Mouse (Mus musculus) ES-E14 (cell line): ENCODE measurements at regions not wholly inside any gene's neighbourhood (a gene's known extent, or its start where the extent isn't known, plus 50 kb on each side); places are given as distances from the start of the nearest gene placed in this dataset.

ENCODE experiments used
- CHD2 ChIP-seq: IDR thresholded peaks from 2 replicates; pipeline ENCODE4 v1.6.1; 2014; ENCODE audit warnings: mild to moderate bottlenecking, low read depth, low read length, inconsistent platforms
- HCFC1 ChIP-seq: IDR thresholded peaks from 2 replicates; pipeline ENCODE4 v1.6.1; 2012; ENCODE audit warnings: low read length, inconsistent platforms, borderline replicate concordance; ENCODE audit not compliant: insufficient read depth
- MAFK ChIP-seq: IDR thresholded peaks from 2 replicates; pipeline ENCODE4 v1.6.1; 2014; ENCODE audit warnings: mild to moderate bottlenecking, low read depth, low read length, inconsistent platforms; ENCODE audit not compliant: insufficient read depth
- ZC3H11A ChIP-seq: IDR thresholded peaks from 2 replicates; pipeline ENCODE4 v1.6.1; 2012; ENCODE audit warnings: low read depth, mild to moderate bottlenecking, inconsistent platforms, low read length, borderline replicate concordance
- ZNF384 ChIP-seq: IDR thresholded peaks from 2 replicates; pipeline ENCODE4 v1.6.1; 2012; ENCODE audit warnings: low read depth, low read length, inconsistent platforms

- no peak for TF ChIP-seq HCFC1
- TF ChIP-seq MAFK = no peak
- TF ChIP-seq ZC3H11A = no peak
- no peak for TF ChIP-seq CHD2
- TF ChIP-seq ZNF384 = no peak
Measured at GRCm38 (mm10) chr2:61201387-61201786, 238.4 kb upstream of the Rbms1 start.
